Mouse (Mus musculus) neural tube, embryonic 12.5 days (tissue): Measurements from ENCODE around the gene Pemt. TPM values are rescaled to one million over a fixed set of nuclear protein-coding genes. Genes with fewer than 3 reads are reported as not detected.

Experiments used
- ATAC-seq: fragments of 200-750 bp; cut with Nextera tagmentation; 2 replicates; pipeline ENCODE4 v1.8.0; 2017; ENCODE audit warnings: low read depth, mild to moderate bottlenecking, moderate TSS enrichment, moderate library complexity; ENCODE audit not compliant: low FRiP score
- H3K27ac ChIP-seq: fragments of 300-500 bp; sonication (generic); 2 replicates; pipeline ENCODE4 v1.5.1; 2016
- H3K27me3 ChIP-seq: fragments of 300-500 bp; sonication (generic); replicated peaks from 2 replicates; pipeline ENCODE4 v1.6.1; 2016; ENCODE audit warnings: mild to moderate bottlenecking
- H3K36me3 ChIP-seq: fragments of 300-500 bp; sonication (generic); 2 replicates; pipeline ENCODE4 v1.6.1; 2016; ENCODE audit warnings: mild to moderate bottlenecking
- H3K4me1 ChIP-seq: fragments of 300-500 bp; sonication (generic); 2 replicates; pipeline ENCODE4 v1.6.1; 2016
- H3K4me2 ChIP-seq: fragments of 300-500 bp; sonication (generic); replicated peaks from 2 replicates; pipeline ENCODE4 v1.6.1; 2016; ENCODE audit warnings: mild to moderate bottlenecking
- H3K4me3 ChIP-seq: fragments of 300-500 bp; sonication (generic); 2 replicates; pipeline ENCODE4 v1.5.1; 2016
- H3K9ac ChIP-seq: fragments of 300-500 bp; sonication (generic); 2 replicates; pipeline ENCODE4 v1.6.1; 2016; ENCODE audit warnings: mild to moderate bottlenecking
- H3K9me3 ChIP-seq: fragments of 300-500 bp; sonication (generic); 2 replicates; pipeline ENCODE4 v1.6.1; 2016; ENCODE audit warnings: mild to moderate bottlenecking
- WGBS: fragments of 180-500 bp; shearing (Covaris S2); methylation state at CpG from one replicate; pipeline ENCODE4 v1.1.7; 2016; 5-methylcytosine and 5-hydroxymethylcytosine counted together
- polyA plus RNA-seq: library from polyadenylated mRNA; unstranded; fragments of >200 nt; fragmentation: Nextera tagmentation; extraction: Ambion mirVana; gene quantifications from 2 replicates; pipeline ENCODE4 v1.2.1, GENCODE M21; 2016

Pemt gene
- polyA plus RNA-seq, 1 experiment from 2014 or later, result 6.1 TPM

DNA sequence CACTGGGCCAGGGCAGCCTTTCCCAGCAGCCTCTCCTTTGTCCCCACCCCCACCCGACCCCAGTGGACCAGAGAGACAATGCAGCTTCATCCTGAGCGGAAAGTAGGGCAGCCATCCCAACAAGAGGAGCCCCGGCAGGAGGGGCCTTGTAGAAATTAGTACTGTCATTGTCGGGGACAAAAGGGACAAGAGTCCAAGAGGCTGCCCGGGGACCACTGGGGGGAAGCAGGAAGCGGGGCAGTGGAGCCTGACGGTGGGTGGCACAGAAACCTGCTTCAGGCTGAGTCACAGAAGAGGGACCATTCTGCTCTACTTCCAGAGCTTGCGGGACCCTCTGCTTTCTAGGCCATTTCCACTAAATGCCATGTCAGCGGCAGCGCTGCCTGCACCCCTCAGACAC, 71.0 kb downstream of the Pemt start:
- H3K4me1 ChIP-seq, result 0 out of 2 replicates have a peak, but pooled peaks cover 4% of the 10 kb centered on the region
- H3K9ac ChIP-seq, result no peak overlapping the region
- H3K4me3 ChIP-seq, result no peak overlapping the region
- no peak overlapping the region for H3K4me2 ChIP-seq
- no peak for ATAC-seq
- H3K27me3 ChIP-seq, result 0 out of 2 replicates have a peak, but pooled peaks cover 6% of the 10 kb centered on the region
- H3K36me3 ChIP-seq, result no peaks in the 10 kb centered on the region
- no peak overlapping the region for H3K27ac ChIP-seq
- H3K9me3 ChIP-seq, result no peaks in the 10 kb centered on the region
- WGBS, result 24% methylated on average over 10 of the region's 10 CpGs

DNA sequence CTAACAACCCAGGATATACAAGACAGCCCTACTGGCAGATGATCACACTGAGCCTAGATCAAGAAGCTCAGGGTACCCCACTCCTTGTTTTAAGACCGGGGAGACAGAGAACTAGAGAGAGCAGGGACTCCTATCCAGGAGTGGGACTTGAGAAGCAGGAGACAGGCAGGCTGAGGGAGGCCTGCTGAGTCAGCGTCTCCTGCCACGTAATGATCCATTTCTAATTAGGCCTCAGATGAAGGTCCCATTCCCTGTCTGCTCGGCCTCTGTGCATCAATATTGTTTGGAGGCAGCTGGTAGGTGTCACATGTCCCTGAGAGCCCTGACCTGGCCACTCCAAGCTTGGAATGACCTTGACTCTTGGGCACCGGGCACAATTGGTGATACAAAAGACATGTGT, 72.9 kb downstream of the Pemt start:
- ATAC-seq, result no peak
- H3K36me3 ChIP-seq, result no peaks in the 10 kb centered on the region
- H3K27ac ChIP-seq, result no peak overlapping the region
- H3K4me1 ChIP-seq, result 0 out of 2 replicates have a peak, but pooled peaks cover 4% of the 10 kb centered on the region
- H3K9me3 ChIP-seq, result no peaks in the 10 kb centered on the region
- H3K4me3 ChIP-seq, result no peak overlapping the region
- H3K4me2 ChIP-seq, result no peak overlapping the region
- 0 out of 2 replicates have a peak, but pooled peaks cover 6% of the 10 kb centered on the region for H3K27me3 ChIP-seq
- H3K9ac ChIP-seq, result no peak overlapping the region
- WGBS, result 66% methylated on average over 5 of the region's 5 CpGs

DNA sequence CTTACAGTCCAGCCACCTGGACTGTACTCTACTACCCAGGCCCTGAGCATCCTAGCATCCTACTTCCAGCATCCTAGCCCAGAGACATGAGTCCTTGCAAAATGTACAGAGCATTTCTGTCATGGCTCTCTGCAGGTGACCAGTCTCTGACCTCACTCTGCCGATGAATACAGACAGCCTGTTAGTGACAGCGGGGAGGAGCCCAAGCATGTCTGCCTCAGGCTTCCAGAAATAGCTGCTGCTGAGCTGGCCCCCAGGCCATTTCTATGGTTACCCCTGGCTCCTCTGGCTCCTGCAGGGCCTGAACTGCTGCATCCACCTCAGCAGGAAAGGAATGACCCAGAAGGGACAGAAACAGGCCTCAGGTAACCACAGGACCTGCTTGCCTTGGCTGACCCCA, 74.6 kb downstream of the Pemt start:
- Histone ChIP-seq H3K4me3 (no peak overlapping the region), H3K27ac (no peak overlapping the region), H3K9me3 (no peaks in the 10 kb centered on the region), H3K27me3 (0 out of 2 replicates have a peak, but pooled peaks cover 9% of the 10 kb centered on the region), H3K9ac (no peak overlapping the region), H3K36me3 (no peaks in the 10 kb centered on the region), H3K4me2 (no peak overlapping the region), H3K4me1 (0 out of 2 replicates have a peak, but pooled peaks cover 4% of the 10 kb centered on the region)
- no peak for ATAC-seq
- 46% methylated on average over 2 of the region's 2 CpGs for WGBS

DNA sequence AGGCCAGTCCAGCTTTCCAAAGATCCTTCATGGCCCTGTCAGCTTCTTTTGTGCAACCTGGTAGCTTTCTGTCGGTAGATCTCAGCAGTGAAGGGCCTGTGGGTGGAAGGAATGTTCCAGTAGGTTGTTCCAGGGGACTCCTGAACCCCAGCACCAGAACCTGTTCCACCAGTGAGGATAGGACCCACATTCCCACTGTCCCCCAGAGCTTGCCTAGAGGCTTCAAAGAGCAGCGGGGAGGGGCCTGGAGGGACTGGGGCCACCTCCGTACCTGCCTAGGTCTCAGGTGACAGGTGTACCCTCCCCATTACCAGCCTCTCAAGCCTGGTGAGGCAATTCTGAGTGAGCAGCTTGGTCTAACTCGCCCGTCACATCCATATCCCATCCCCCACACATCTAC, 75.5 kb downstream of the Pemt start:
- no peak for ATAC-seq
- H3K4me2 ChIP-seq, result no peak overlapping the region
- no peaks in the 10 kb centered on the region for H3K9me3 ChIP-seq
- H3K27ac ChIP-seq, result no peak overlapping the region
- no peak overlapping the region for H3K9ac ChIP-seq
- H3K36me3 ChIP-seq, result no peaks in the 10 kb centered on the region
- WGBS, result 79% methylated on average over 5 of the region's 5 CpGs
- 0 out of 2 replicates have a peak, but pooled peaks cover 4% of the 10 kb centered on the region for H3K4me1 ChIP-seq
- no peak overlapping the region for H3K4me3 ChIP-seq
- 0 out of 2 replicates have a peak, but pooled peaks cover 8% of the 10 kb centered on the region for H3K27me3 ChIP-seq

DNA sequence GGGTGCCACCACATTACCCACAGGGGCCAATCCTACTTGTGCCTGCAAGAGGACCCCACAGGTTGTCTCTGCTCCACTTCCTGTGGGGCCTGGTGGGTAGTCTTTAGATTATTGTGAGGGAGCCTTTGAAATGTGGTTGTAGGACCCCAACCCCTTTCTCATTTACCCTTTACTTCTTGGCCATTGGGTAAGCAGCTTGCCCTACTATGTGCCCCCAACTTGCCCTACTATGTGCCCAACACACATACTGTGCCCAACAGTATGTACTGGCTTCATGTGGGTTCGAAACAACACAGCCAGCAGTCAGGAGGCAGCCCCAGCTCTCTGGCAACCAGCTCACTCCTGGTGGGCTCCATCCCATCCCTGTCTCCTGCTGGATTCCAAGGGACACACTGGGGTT, 78.5 kb downstream of the Pemt start:
- Histone ChIP-seq H3K27me3 (peaks cover 24% of the 10 kb centered on the region), H3K9ac (no peak overlapping the region), H3K9me3 (no peaks in the 10 kb centered on the region), H3K4me1 (peaks cover 24% of the 10 kb centered on the region), H3K36me3 (no peaks in the 10 kb centered on the region), H3K4me3 (no peak overlapping the region), H3K27ac (no peak overlapping the region), H3K4me2 (no peak overlapping the region)
- WGBS, result 100% methylated on average over 1 of the region's 1 CpGs
- ATAC-seq, result no peak

DNA sequence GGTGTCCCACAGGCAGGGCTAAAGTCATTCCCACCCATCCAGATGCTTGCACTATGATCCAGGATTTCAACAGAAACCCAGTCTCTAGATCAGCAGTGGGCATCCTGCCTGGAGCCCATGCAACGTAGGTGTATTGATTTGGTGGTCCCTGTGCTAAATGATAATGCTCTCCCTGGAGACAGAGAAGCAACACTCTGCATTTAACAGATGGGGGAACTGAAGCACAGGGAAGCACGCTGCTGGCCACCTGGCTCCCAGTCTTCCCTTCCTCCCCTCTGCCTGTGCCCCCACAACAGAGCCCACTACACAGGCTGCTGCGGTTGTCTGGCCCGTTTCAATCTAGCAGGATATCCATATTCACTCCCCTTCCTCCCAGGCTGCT, 80.2 kb downstream of the Pemt start:
- no peaks in the 10 kb centered on the region for H3K9me3 ChIP-seq
- peaks cover 19% of the 10 kb centered on the region for H3K4me1 ChIP-seq
- ATAC-seq, result no peak
- peaks cover 32% of the 10 kb centered on the region for H3K27me3 ChIP-seq
- H3K4me2 ChIP-seq, result no peak overlapping the region
- no peak overlapping the region for H3K9ac ChIP-seq
- no peak overlapping the region for H3K4me3 ChIP-seq
- no peak overlapping the region for H3K27ac ChIP-seq
- 60% methylated on average over 4 of the region's 4 CpGs for WGBS
- peaks cover 11% of the 10 kb centered on the region for H3K36me3 ChIP-seq

DNA sequence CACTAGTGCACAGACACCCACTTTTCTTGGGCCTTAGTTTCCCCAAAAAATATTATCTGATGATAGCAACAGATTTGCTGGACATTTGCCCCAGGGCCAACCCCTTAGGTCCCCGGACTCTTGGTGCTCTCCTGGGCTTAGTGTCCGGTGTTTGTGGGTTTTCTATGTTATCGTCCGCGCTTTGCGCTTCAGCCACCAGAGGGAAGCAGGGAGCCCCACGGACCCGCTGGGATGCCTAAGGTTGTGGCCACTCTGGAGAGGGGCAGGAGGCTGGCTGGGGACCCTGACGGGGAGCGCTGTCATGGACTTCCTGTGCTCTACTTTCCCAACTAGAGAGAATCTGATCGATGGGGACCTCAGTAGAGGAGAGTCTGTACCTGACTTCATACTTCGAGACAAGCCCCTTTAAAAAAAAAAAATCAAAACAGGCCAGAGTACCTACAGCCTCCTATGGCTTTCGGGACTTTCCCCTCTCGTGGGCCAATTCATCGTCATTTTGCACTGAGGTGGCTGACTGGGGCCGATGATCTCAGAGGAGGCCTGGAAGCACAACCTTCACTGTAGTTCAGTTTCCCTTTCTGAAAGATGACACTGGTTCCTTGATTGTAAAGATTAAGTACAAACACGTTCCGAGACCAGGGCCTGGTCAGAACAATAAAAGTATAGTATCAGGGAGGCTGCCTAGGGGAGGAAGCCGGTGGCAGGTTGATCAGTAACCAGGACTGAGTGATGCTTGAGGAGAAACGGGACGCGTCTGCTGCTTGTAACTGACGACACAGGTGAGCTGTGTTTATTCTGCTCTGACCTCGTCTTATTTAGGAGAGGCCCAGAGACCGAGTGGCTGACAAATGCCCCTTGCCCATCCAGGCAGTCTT, 80.8 kb downstream of the Pemt start:
- Histone ChIP-seq H3K4me1 (peaks cover 19% of the 10 kb centered on the region), H3K27me3 (peaks cover 32% of the 10 kb centered on the region), H3K9ac (peak overlapping the region; percentile 38; the same call in 1 of the 2 replicates), H3K4me3 (peak overlapping the region; percentile 34), H3K9me3 (no peaks in the 10 kb centered on the region), H3K27ac (no peak overlapping the region), H3K4me2 (peak overlapping the region; percentile 77), H3K36me3 (peaks cover 18% of the 10 kb centered on the region)
- 23% methylated on average over 25 of the region's 25 CpGs for WGBS
- peak; percentile 49; the same call in 1 of the 2 replicates for ATAC-seq

DNA sequence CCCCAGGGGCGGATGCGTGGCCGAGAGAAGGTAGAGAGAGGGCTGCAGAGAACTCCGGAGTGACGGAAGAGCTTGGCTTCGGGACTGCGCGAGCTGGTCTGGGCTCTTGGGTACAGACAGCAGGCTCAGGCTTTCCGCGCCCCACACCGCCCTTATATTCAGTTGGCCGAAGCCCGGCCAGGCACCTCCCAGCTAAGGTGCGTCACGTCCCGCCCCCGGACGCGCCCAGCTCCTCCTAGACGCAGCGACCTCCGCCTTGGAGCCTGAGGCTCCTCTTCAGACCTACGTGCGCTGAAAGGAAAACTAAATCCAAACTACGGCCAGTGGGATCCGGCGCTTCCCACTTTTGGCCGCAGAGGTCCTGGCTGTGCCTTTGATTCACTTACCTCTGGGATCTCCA, 81.5 kb downstream of the Pemt start, which contains the start of gene Rasd1:
Rasd1 (minus strand) TSS at position 127 of the 400 bp plus-strand sequence.
- Histone ChIP-seq H3K9me3 (no peaks in the 10 kb centered on the region), H3K27me3 (peaks cover 32% of the 10 kb centered on the region), H3K4me1 (peaks cover 19% of the 10 kb centered on the region), H3K27ac (no peak within 1 kb of the TSS), H3K9ac (peak within 1 kb of the TSS; percentile 42), H3K4me3 (peak within 1 kb of the TSS; percentile 34), H3K4me2 (peak within 1 kb of the TSS; percentile 77), H3K36me3 (peaks cover 20% of the 10 kb centered on the region)
- WGBS, result 1% methylated on average over 28 of the region's 28 CpGs
- peak; percentile 57; the same call in 1 of the 2 replicates for ATAC-seq

DNA sequence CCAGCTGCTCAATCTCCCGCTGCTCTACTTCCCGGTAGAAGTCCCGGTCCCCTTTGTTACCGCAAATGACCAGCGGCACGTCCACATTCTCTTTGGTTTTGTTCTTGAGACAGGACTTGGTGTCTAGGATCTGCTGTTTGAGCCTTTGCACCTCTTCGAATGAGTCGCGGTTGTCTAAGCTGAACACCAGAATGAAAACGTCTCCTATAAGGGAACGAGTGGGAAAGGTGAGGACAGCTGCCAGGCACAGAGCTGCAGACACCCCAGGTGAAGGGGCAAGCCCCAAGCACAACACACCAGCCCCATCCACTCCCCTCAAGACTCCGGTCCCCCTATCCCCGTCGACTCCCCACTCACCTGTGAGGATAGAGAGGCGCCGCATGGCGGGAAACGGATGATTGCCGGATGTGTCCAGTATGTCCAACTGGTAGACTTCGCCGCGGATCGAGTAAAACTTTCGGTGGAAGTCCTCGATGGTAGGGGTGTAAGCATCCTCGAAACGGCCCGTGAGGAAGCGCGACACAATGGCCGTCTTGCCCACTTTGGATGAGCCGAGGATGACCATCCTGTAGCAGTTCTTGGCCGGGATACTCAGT, 82.0 kb downstream of the Pemt start:
- 3% methylated on average over 33 of the region's 33 CpGs for WGBS
- Histone ChIP-seq H3K9me3 (no peaks in the 10 kb centered on the region), H3K9ac (peak overlapping the region; percentile 38), H3K27me3 (peaks cover 32% of the 10 kb centered on the region), H3K4me1 (peaks cover 19% of the 10 kb centered on the region), H3K4me3 (peak overlapping the region; percentile 34), H3K4me2 (peak overlapping the region; percentile 77), H3K27ac (no peak overlapping the region), H3K36me3 (peaks cover 20% of the 10 kb centered on the region)
- ATAC-seq, result no peak

DNA sequence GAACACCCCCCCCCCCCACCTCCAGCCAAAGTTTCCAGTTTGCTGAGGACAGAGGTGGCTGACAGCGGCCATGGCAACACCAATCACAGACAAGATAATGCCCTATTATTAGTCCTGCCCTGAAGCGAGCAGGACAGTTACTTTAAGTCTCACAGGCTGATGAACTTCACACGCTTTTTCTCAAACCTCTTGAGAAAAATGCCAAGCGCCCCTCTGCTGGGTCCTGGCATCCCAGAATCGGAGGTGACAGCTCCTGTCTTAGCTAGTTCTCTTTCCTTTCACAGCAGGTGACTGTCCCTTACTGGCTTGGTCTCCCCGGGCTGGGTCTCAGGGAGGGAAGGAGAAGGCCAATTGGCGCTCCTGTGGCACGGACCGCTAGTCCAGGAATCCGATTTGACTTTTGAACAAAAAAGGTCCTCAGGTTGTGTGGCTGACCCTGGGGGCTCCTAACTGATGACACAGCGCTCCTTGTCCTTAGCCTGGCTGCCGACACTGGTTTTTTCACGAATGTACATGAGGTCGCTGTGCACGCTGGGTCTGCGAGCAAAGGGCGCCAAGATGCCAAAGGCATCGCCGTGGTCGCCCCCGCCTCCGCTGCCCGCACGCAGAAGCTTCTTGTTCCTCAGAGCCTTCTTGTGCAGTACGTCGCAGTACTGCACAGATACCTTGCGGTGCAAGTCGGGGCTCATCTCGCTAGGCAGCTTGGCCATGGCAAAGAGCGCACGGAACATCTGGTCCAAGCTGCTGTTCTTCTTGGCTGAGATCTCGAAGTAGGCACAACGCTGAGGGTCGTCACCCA, 82.7 kb downstream of the Pemt start:
- peak overlapping the region; percentile 34 for H3K4me3 ChIP-seq
- peaks cover 32% of the 10 kb centered on the region for H3K27me3 ChIP-seq
- H3K9me3 ChIP-seq, result no peaks in the 10 kb centered on the region
- ATAC-seq, result no peak
- peak overlapping the region; percentile 42; the same call in 1 of the 2 replicates for H3K9ac ChIP-seq
- no peak overlapping the region for H3K27ac ChIP-seq
- peaks cover 20% of the 10 kb centered on the region for H3K36me3 ChIP-seq
- peak overlapping the region; percentile 77 for H3K4me2 ChIP-seq
- WGBS, result 6% methylated on average over 34 of the region's 34 CpGs
- H3K4me1 ChIP-seq, result peaks cover 19% of the 10 kb centered on the region

DNA sequence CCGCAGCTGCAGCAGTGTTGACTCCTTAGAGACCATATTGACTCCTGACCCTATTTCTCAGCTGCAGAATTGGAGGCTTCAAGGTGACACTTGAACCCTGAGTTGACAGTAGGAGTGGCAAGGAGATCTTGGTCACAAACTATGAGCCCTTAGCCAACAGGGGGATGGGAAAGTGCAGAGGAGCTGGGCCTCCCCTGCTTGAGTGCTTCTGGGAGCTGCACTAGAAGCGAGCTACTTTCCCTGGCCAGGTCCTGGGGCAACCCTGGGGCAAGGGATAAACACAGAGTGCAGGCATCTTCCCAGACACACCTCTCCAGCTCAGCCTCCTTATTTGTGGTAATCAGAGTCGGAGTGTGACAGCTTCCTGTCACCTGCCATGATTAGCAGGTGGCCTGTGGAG, 83.7 kb downstream of the Pemt start:
- Histone ChIP-seq H3K36me3 (peaks cover 20% of the 10 kb centered on the region), H3K27me3 (peaks cover 29% of the 10 kb centered on the region), H3K4me3 (no peak overlapping the region), H3K4me1 (peaks cover 19% of the 10 kb centered on the region), H3K9me3 (no peaks in the 10 kb centered on the region), H3K27ac (no peak overlapping the region), H3K9ac (no peak overlapping the region), H3K4me2 (no peak overlapping the region)
- 79% methylated on average over 3 of the region's 3 CpGs for WGBS
- no peak for ATAC-seq
